Mouse (Mus musculus) c-Kit-positive CD71-positive TER-119-negative erythroid progenitor cells, embryonic 14.5 days (primary cell): Measurements from ENCODE around the gene Dnah7a.
"Not testable (repeated sequence)": the region's sequence is repeated elsewhere in the genome, so short reads cannot be mapped to it uniquely, and the experiment has no call there.

Experiments
- DNase-seq: peaks from one replicate; pipeline ENCODE4 v3.0.0-alpha.2; 2013; ENCODE audit warnings: low read depth

Gene Dnah7a

DNA sequence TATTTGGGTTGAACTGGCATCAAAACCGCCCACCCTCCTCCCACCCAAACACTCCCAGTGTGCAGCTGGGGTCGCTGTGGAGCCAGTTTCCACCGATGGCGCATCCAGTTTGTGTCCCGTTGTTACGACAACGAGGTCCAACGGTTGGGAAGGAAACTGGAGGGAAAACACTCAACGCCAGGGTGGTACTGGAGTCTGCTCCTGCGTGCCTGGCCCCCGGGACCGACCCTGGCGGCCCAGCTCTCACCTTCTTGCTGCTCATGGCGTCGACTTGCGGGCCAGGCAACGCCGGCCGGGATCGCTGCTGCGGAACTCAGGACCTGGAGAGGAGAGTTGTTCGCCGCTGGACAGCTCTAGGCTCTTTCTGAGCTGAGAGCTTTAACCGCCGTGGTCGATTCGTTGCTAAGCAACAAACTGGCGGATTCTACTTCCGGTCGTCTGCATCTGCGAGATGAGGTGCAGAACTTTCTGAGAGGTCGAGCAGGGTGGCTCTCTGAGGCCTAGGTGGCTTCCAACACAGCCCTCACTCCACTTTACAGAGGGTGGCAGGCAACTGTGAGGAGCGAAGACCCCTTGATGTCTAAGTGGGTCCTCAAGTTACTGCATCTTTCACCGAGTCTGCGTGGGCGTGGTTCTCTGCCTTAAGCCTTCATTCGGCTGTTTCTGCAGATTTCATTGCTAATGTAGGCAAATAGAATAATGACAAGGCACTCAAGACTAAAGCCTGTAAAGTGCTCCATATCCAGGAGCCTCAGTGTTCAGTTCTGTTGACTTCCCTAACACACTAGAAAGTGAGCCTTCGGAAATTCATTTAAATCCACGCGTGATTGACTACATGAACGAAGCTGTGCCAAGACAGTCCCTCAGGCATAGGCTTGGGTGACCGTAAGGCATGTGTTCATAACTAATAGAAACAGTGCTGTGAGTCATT is at the start of gene Dnah7a:
Gene Dnah7a, minus strand, starts transcription at position 354 of the 931 bp plus-strand sequence.
- DNase-seq: no peak

DNA sequence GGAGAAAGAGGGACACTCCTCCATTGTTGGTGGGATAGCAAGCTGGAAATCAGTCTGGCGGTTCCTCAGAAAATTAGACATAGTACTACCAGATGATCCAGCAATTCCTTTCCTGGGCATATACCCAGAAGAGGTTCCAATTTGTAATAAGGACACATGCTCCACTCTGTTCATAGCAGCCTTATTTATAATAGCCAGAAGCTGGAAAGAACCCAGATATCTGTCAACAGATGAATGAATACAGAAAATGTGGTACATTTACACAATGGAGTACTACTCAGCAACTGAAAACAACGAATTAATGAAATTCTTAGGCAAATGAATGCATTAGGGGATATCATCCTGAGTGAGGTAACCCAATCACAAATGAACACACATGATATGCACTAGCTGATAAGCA is 46.9 kb upstream of the Dnah7a start:
- not testable (repeated sequence) for DNase-seq

DNA sequence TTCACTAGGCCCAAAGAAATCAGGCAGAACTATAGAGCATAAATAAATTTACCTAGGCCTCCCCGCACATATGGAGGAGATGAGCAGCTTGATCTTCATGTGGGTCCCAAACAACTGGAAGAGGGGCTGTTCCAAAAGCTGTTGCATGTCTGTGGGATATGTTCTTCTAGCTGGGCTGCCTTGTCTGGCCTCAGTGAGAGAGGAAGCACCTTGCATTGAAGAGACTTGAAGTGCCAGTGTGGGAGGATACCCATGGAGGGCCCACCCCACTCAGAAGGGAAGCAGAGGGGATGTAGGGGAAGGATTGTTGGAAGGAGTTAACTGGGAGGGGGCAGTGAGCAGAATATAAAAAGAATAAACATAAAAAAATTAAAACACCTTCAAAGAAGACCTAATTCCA is 44.6 kb upstream of the Dnah7a start:
- DNase-seq: no peak

DNA sequence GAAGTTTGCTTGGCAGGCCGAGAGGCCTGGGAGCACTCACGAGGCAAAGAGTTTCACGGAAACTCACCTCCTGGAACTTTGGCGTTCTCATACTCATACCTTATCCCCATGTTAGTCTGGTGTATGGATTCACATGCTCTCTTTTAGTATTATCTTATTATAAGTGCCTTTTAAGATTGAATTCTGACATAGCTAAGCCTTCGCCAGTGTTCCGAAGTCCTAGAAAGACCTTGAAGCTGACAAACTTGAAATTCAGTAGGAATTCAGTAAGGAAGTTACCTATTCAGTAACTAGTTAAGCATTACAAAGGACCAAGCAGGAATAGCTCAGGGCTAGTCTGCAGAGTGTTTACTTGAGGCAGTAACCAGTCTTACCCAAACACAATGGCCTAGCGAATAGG is 44.1 kb upstream of the Dnah7a start:
- DNase-seq: not testable (repeated sequence)

DNA sequence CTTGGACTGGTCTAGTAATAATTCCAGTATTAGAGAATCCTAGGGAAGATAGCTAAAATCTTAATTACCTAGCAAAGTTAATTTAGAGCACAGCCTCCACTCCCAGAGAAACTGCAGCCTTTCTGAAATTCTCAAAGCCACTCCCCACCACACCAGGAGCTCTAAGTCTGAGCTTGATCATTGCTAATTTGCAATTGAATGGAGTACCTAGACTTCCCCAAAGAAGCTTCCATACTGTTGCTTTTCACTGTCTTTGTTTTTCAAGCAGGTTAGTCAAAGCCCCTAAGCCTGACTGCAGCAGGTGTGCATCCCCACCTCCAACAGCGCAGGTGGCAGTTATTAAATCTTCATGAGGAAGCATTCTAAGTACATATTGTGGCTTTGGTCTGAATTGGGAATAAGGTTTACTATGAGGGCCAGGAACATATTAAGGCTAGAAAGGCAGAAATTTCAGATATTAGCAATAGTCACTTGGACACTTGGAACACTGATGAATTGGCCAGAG is 43.3 kb upstream of the Dnah7a start:
- not testable (repeated sequence) for DNase-seq

DNA sequence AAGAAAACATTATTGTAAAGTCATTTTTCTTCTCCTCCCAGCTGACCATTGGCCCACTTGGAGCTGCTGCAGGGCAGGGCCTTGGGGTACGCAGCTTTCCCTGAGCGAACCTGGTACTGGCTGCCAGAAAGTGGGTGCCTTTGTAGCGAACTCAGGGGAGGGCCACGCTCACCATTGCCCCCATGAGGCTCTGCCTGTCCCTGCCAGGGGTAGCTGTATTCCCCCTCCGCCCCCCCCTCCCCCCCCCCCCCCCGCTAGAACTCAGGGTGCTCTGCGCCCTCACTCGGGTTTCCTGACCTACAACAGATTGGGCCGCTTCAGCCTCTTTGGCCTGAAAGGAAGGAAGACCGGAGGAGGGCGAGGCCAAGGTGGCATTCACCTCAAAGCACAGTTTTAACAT is 42.0 kb upstream of the Dnah7a start:
- DNase-seq: no peak

DNA sequence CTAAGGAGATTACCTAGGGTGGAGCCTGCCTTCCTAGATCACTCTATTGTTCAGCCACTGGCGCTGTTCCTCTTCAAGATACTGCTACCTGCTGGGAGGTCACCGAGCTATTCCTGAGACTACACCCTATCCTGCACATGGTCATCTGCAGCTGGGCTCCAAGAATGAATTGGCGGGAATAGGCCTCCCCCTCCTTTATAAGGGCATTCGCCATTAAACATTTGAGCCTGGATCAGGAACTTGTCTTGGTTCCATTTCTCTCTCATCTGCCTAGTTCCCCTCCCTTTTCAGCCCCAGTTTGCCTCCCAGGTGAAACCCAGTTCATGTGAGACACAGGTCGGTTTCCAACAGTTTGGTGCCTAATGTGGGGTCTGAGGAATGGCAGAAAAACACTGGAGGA is 39.4 kb upstream of the Dnah7a start:
- no peak for DNase-seq

DNA sequence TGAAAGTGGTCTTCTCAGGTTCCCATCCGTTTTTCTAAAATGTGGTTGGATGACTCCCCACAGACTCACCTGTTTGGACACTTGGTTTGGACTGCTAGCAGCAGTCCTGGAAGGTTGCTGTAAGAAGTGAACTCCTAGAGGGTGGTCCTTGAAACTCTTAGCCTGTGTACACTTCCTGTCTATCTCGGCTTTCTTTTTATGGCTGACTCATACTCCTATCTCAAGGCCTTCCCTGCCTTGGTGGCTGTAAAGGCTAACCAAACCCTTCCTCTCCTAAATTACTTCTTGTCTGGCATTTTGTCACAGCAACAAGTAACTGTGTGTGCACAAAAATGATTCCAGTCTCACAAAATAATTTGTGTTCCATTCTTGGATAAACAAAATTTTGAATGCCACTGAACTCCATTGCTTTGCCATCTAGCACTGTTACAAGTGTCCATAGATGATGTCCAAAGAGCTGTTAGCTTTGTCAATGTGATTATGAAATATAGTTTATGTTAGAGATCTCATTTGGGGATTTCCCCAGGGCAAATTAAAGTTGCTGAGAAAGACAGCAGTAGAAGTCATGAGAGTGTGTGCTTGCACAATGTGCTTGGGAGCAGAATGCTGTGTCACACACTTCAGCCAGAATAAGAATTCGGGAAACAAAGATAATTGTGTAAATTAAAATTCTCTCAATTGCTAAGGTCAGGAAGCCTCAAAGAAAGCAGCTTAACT is 35.3 kb upstream of the Dnah7a start:
- DNase-seq: no peak

DNA sequence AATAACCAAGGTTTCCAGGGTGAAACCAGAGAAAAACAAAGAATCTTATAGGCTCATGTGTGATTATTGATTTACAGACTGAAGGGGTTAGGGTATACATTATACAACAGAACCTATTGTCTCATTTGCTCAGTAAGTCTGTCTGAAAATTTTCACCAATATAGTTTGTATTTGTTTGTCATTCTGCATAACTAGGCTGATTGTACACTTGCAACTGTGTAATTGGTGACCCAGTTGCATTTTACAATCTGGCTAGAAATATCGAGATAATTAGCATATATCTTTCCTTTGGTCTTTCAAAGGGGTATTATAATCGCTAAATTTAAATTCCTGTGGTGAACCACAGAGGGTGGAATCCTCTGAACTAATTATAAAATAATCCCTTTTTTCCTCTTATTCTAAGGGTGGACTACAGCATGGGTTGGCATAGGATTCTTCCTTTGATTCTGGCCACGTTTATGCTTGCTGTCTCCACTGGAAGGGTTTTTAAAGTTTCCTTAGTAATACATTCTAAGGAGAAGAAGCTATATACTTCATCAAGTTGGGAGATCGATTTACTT is 34.3 kb upstream of the Dnah7a start:
- DNase-seq: no peak

DNA sequence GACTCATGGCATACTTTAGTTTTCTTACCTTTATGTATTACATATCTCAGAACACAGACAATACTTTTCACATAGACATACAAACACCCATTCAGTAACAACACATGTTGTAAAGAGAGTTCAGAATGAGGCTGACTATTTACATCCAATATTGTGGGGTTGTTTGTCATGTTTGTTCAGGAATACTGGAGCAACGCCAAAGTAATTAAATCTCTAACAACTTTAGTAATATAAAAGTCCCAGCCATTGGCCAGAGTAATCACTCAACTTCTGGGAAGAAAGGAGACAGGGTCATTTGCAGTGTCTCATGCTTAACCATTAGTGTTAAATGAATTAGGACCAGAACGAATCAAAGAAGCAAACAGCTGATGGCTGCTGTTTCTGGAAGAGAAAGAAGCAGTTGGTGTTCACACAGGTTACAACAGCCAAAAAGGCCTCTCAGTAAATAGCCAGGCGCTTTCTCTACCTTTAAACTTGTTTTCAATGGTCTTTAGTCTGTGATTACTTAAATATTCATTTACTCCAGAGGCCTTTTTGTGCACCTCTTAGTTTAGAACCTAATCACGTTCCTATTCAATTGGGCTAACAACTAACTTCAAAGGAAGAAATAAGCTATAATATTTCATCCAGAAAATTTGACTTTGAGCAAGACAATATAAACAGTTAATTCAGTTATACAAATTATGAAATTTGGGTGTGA is 33.6 kb upstream of the Dnah7a start:
- not testable (repeated sequence) for DNase-seq

DNA sequence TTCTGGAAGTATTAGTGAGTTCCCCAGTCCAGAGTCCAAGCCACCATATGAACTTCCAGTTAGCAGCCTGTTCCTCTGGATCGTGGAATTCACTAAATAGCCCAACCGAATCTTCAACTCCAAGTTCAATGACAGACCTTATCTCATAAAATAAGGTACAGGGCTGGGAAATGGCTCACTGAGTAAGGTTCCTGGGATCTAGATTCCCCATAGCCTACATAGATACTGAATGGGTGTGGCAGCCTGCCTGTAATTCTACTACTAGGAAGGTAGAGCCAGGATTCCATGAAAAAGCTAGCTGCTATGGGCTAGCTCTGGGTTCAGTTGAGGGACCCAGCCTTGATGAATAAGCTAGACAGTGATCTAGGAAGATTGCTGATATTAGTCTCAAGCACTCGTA is 30.0 kb upstream of the Dnah7a start:
- no peak for DNase-seq

DNA sequence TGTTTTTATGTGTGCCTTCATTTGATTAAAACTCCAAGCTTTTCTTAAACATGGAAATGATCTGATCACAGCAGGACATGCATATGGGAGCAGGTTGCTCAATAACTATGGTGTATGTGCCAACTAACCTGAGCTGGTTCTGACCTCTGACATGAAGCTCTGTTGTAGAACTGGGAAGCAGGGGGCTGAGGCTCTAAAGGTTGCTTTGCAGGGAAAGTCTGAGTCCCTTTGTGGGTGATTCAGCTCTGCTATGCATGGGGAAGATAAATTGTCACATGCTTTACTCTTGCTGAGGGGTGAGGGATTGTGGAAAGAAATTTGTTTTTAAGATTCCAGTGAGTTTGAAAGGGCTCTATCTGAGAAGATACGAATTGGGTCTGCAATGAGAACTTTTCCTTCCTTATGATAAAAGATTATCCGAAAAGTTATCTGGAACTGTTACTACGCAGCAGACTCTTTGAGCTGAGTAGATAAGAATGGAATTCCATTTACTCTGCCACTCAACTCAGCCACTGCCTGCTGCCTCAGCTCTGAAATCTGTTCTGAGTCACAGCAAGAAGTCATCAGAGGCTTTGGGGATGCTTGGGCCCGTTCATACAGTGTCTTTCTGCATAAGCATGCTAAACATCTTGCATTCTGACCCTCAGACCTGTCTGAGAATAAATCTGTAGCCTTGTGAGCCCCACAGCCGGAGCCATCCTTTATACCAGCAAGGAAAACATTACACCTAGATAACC is 22.1 kb upstream of the Dnah7a start:
- DNase-seq: no peak

DNA sequence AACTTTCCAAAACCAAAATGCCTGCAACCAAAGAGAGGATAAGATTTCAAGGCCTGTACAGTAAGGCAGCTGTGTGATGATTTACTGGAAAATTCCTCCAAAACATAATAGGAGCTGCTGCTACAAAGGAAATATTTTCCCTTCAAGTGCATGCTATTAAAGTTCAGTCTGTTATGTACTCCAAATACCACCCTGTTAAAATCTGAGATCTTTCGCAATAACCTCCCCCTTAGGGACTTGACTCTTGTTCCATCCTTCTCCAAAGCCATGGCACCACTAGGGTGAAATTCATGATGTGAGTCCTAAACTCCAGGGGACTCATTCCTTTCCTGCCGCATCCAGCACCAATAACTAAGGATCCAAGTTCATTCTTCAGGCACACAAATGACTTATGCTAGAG is 20.3 kb upstream of the Dnah7a start:
- no peak for DNase-seq

DNA sequence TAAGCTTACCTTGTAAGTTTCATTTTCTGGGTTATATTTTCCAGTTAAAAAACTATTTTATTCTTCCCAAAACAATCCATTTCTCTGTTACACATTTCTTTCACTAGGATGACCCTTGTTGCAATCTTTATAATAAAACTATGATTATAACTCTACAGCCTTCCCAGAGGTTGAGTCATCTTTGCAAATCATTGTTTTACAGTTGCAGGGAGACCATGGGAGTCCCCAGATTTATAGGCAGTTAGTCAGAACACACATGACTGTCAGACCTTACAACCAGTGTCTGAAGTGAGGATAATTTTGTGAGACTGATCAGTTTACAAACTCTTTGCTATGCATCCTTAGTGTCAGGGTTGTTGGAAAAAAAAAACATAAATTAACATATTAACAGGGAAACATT is 14.8 kb upstream of the Dnah7a start:
- no peak for DNase-seq

DNA sequence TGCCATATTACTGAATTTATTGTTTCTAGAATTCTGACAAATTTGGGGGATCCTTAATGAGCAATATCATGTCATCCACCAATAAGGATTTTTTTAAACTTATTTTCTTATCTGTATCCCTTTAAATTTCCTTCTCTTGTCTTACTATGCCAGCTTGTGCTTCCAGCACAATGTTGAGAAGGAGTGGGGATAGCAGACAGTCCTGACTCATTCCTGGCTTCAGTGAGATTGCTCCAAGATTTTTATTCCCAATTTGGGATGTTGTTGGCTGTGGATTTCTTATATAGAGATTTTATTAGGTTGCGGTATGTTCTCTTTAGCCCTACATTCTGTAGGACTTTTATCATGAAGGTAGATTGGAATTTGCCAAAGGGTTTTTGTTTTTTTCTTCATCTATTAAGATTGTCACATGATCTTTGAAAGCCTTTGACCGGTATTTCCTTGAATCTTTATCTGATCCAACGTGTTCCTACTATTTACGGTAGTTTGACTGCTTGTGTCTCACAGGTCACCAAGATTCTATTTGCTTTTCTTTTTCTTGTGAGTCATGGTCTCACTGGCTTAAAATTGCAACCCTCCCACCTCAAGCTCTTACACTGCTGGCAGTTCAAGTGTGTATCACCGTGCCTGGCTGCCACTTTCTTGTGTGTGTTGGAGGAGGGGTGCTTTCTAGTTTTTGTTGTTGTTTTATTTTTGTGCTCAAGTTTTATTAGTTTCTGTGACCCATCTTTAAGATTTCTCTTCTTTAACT is 14.2 kb upstream of the Dnah7a start:
- no peak for DNase-seq

DNA sequence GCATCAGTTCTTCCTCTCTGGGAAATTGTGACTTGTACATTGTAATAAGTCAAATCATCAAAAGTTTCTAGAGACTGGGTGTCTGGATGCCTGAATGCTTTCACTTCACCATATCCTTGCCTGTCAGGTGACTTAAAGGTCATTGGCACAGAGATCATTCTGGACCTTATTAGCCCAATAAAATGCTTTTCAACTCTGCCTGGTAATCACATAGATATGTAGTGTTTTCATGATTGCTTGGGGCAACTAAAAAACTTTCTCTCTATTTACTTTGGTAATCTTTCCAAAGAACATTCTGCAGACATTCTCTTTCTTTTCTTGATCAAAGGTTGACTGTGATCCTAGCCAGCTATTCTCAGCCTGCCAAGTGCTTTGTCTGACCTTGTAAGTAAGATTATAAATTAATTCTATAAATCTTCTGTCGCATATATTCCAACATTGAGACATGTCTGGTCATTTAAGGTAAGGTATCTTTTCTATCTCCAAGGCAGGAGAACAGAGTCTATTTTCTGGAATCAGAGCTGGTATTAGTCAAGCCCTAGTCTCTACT is 9.5 kb upstream of the Dnah7a start:
- DNase-seq: no peak

DNA sequence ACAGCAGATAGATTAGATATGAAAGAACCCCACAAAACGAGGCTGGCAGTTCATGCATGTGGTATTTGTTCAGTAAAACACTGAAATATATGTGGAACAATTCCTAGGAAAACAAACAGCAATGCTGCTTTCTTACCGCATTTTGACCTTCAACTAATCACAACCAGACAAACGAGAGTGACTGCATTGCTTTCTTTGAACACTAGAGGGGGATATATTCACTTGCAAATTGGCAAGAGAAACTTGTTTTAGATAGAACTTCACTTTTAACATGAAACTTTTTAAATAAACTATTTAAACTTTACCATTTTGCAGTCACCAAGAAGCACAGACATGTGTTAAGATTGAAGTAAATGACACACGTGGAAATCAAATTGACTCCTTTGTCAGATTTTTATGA is 8.9 kb upstream of the Dnah7a start:
- peak; percentile 34 for DNase-seq

DNA sequence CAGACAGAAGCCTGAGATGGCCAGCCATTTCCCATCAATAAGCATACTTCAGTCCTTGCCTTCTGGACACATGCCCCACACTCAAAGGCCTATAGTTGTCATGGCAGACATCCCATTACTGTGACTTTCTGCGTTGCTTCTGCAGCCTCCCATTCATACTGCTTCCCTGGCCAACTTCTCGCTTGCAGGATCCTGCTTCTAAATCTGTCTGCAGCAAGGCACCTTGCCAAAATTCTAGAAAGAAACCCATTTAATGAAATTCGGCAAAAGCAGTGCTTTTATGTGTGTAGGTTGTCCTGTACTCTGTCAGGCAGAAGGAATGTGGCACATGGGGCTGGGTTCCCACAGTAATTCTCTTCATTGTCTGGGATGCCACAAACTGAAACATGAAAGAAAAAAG is 6.8 kb upstream of the Dnah7a start:
- DNase-seq: not testable (repeated sequence)

DNA sequence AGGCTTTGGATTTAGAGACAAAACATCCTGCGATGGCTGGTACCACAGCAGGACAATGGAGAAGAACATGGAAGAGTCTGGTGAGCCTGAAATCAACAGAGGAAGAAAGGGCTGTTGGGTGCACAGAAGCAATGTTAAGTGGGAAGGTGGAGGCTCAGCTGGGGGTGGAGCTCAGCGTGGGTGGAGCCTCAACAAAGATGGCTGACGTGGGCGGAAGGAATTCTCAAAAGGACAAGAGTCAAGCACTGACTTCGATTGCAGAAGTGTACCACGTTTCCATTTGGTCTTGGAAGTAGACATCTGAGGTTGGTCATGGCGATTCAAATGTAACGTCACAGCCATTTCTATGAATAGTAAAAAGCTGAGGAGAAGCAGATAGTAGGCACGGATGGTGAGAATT is 4.5 kb upstream of the Dnah7a start:
- no peak for DNase-seq

DNA sequence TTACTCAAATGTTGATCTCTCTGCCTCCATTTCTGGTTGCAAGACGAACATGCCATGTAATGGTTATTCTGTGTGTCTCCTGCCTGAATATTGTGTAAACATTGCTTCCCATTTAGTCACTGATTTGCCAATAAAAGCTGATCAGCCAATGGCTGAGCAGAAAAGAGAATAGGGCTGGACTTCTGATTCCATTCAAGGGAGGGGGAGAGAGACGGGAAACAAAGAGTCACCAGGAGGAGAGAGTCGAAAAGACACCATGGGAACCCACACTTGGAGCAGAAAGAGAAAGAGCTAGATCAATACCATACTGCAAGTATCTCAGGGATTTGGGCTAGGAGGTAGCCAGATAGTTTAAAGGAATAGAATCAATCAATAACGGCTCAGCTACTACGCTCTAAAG is 3.0 kb upstream of the Dnah7a start:
- not testable (repeated sequence) for DNase-seq
